Mouse (Mus musculus) v-Abl transformed pro-B cells (cell line): ENCODE data around the gene Cgn.

Source experiments
- in situ Hi-C, 2 experiments: fragments of 400-800 bp; cut with MboI; formaldehyde crosslinking; loops; one replicate each; pipeline ENCODE4 v1.15.1; 2025; ENCODE audit not compliant: unreplicated experiment in 2 of 2

The Cgn gene

DNA sequence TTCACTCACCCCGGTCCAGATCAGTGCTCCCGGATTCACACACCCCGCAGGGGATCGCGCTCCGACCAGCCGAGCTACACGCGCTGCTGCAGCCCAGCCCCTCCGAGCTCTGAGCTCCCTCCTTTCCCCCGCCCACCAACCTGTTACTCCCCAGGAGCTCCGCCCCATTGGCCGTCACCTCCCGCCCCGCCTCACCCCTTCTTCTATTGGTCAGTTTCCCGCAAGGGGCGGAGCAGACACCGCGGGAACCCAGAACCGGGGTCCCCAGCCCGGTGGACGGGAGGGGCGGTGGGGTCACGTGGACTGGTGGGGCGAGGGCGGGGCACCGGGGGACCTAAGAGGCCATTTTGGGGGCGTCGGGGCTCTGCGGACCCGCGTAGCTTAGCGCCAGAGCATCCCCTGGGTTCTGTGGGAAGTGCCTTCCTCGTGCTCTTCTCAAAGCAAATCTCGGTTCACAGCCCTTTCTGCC lies at the start of gene Cgn:
Gene Cgn (minus strand): TSS at position 126 of the 469 bp plus-strand sequence.
- in situ Hi-C loops = no loop called here

- in situ Hi-C loops = loop anchor here in 1 of 2 experiments (25.0 kb wide), 1 partner anchor 1273 kb away; the partner anchor contains the start of gene S100a10
Observed at GRCm38 (mm10) chr3:94835396-94835795, 49.1 kb upstream of the Cgn start.

DNA sequence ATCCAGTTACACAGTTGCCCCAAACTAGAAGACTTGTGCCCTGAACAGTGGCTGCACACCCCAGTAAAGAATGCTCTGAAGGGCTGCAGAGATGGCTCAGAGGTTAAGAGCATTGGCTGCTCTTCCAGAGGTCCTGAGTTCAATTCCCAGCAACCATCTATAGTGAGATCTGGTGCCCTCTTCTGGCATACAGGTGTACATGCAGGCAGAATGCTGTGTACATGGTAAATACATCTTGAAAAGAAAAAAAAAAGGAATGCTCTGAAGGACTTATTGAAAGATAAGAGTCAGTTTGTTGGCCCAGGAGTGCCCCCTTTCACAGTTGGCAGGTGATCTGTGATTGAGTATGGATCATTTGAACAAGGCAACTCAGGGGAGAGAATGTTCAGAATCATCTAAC lies 47.1 kb upstream of the Cgn start:
- in situ Hi-C loops = loop anchor here in 1 of 2 experiments (25.0 kb wide), 1 partner anchor 1271 kb away; the partner anchor contains the start of gene S100a10

DNA sequence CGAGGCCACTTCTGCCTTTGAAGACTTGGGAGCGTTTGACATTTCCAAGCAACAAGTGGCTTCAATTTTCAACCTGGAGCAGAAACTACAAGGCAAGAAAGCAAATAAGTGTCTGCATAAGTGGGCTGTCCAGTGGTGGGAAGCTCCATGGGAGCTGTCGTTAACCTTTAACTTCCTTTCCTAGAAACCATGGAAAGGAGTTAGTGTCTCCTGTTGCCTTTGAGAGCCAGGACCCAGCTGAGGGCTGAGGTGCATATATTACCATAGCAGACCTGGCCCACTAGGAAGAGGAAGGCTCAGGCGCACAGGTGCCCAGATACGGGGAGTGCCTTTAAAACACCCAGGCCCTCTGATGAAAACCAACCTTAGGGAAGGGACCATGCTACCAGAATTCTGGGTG lies 46.4 kb upstream of the Cgn start:
- in situ Hi-C loops = loop anchor here in 1 of 2 experiments (25.0 kb wide), 1 partner anchor 1270 kb away; the partner anchor contains the start of gene S100a10

DNA sequence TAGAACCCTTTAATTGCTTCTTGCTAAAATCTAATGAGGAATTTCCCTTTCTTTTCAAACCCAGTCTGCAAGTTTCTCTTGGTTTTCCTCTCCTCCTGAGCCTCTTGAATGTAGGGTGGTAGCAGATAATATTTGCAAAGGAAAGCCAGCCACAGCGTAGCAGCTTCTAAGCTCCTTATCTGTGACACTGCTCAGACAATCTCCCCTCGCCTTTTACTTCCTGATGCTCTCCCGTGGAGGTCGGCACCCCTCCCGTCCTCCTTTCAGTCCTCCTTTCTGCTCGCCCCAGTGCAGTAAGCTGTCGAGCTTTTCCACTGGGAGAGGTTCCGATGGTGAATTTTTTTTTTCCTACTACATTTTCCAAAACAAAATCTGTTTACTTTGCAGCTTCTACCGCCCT lies 45.8 kb upstream of the Cgn start:
- in situ Hi-C loops = loop anchor here in 1 of 2 experiments (25.0 kb wide), 1 partner anchor 1270 kb away; the partner anchor contains the start of gene S100a10

DNA sequence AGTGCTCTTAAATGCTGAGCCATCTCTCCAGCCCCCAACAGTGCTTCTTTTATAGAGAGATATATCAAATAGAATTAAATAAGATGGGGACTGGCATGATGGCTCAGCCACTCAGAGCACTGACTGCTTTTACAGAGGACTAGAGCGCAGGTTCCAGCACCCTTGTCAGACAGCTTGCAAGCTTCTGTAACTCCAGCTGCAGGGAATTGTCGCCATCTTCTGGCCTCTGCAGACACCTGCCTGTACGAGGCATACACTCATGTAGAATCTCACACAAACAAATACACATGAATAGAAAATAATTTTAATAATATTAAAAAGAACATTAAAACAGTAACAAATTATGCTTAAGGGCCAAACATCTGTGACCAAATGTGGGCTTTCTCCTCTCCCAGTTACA lies 37.8 kb upstream of the Cgn start:
- in situ Hi-C loops = no loop called here

DNA sequence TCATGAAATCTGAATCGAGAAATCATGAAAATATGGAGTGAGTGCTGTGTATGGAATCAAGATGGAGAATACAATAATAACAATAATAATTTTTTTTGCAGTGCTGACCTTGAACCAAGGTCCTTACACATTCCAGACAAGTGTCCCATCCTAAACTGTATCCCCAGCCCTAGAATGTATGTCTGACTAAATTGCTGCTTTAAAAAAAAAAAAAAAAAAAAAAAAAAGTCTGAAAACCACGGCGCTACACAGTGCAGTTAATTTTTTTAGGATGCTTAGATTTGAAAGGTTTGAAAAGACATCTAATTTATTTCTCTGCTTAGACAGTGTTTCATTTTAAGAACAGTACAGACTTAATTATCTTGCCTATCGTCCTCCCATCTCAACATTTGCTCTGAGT lies 35.8 kb upstream of the Cgn start:
- in situ Hi-C loops = no loop called here

DNA sequence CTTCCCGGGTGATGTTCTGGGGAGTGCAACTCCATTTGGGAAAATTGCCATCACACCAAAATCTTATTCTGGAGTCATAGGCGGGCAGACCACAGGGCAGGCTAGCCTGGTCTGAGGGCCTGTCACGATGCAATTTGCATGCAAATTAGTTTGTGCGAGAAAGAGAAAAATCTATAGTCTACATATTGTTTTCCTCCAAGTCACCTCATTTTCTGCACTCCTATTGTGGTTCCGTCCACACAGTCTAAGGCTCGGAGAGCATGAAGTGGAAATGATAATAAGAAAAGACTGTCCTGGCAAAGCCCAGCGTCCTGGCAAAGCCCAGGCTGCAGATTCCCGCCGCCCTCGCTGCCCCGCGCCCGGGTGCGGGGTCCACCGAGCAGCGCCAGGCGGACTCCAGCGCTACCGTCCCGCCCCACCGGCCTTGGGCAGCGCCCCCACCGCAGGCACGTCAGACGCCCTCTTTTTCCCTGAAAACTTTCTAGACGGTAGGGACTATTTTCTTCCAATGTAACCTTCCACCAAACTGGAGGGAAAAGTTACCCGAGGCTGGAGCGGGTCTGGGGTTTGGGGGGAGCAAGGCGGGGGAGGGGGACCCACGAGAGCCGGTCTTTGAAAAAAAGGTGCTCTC lies 34.8 kb upstream of the Cgn start:
- in situ Hi-C loops = no loop called here

DNA sequence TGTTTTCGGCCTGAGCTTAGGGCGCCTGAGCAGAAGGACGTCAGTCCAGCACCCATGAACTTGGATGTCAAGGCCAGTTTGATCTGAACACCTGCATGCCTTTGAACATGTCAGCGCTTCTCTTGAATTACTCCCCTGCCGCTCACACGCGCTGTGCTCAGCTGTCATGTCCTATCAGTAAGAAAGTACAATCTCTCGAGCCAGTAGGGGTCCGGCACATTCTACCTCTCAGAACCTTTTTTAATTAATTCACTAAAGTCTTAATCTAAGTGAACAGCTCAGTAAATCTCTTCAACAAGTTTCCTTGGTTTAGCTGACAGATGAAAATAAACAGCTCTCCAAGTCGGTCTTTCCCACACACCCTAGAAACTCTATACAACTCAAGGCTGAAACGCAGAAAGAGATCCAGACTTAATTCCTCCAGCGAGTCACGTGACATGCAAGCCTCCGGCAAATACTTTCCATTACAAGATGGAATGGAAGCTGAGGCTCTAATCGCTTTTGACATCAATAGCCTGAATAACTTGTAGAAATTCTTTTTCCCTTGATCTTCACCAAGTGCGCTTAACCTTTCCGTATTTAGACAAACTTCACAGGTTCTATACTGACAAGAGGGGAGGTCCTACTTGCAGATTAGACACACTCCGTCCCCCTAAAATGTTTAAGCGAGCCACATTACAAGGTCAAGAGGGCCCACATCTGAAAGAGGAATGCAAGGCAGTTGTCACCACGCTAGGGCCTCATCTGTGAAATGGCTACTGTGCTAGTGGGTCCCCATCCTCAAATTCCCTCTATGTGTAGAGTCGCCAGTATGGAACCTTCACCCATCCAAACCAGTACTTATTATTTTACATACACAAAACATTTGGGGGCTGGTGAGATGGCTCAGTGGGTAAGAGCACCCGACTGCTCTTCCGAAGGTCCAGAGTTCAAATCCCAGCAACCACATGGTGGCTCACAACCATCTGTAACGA lies 33.4 kb upstream of the Cgn start:
- in situ Hi-C loops = no loop called here

DNA sequence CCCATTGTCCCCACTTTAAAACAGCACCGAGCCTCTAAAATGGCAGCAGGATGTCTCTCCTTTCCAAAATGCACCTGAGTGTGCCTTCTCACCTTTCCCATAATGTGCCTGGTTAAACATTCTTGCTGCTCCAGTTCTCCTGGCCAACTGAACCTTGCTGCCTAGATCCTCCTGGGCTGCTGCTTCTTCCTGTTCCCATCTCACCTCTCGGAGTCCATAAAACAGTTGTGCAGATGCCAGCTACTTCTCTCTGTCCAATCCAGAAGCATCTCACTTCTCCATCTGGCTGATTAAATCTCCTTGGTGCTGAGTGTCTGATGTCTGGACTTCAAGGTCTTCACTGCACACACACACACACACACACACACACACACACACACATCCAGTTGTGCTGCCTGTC lies 31.4 kb upstream of the Cgn start:
- in situ Hi-C loops = no loop called here

DNA sequence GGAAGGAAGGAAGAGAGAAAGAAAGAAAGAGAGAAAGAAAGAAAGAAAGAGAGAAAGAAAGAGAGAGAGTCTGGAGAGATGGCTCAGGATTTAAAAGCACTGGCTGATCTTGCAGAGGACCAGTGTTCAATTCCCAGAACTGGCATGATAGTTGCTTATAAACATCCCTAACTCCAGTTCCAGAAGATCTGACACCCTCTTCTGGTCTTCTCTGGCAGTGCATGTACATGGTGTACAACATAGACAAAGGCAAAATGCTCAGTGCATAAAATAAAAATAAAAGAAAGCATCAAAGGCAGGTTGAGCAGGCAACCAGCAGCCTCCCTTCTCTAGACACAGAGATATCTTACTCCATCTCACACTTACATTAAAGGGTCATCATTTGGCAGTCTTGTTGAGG lies 29.3 kb upstream of the Cgn start:
- in situ Hi-C loops = no loop called here

DNA sequence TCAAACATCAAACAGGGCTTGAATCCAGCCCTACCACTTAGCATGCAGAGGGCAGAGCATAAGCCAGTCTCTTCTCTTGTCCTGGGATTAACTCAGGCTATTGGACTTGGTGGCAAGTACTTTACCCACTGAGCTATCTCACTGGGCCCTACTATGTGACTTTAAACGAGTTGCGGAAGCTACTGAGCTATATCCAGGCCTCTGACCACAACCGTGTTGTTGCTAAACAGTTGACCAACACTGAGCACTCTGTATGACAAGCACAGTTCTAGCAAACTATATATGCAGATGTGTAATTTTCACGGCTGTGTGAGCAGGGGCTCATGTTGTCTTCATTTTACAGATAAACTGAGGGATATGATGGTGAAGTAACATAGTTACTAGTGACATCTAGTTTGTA lies 28.4 kb upstream of the Cgn start:
- in situ Hi-C loops = no loop called here

GRCm38 (mm10) chr3:94814063-94814462 lies 27.8 kb upstream of the Cgn start:
- in situ Hi-C loops = no loop called here

DNA sequence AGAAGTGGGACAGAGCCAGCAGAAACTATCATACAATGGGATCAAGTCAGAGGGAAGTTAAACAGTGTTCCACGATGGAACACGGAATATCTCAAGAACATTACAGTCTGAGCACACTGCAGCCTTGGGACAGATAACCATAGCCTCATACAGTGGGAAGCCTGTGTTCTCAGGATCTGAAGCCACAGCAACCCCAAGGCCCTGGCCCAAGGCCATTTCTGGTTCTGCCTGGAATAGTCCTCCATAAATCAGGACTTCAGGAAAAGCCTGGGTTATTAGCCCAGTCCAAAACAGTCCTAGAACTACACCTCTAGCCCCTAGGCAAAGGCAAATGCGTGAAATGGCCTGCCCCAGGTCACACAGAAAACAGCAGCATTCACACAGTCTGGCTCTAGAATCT lies 27.4 kb upstream of the Cgn start:
- in situ Hi-C loops = no loop called here

- in situ Hi-C loops = no loop called here
Observed at GRCm38 (mm10) chr3:94811628-94812027, 25.3 kb upstream of the Cgn start.

DNA sequence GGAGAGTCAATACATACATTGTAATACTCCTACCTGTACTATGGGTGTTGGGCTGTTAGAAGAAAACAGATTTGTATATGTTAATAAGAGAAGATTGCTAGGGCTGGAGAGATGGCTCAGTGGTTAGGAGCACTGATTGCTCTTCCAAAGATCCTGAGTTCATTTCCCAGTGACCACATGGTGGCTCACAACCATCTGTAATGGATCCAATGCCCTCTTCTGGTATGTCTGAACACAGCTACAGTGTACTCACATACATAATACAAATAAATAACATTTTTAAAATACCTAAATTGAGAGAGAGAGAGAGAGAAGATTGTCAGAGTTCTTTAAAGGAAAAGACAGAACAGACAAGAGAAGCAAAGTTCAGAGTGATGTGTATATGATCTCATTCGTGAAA lies 22.0 kb upstream of the Cgn start:
- in situ Hi-C loops = no loop called here

DNA sequence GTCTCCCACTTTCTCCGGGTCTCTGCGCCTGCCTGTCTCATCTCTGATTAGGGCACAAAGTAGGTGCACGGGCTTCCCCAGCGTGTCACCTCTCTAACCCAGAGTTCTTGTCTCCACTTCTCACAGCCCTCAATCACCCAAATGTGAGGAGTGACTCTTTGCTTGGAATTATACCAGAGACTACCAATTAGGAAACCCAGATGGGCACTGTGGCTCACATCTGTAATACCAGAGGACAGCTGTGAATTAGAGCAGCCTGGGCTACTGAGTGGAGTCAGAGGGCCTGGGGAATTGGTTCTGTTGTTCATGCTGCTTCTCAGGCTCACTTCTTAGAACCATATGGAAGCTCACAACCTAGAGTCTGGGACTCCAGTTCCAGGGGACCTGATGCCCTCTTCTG lies 18.7 kb upstream of the Cgn start:
- in situ Hi-C loops = no loop called here

DNA sequence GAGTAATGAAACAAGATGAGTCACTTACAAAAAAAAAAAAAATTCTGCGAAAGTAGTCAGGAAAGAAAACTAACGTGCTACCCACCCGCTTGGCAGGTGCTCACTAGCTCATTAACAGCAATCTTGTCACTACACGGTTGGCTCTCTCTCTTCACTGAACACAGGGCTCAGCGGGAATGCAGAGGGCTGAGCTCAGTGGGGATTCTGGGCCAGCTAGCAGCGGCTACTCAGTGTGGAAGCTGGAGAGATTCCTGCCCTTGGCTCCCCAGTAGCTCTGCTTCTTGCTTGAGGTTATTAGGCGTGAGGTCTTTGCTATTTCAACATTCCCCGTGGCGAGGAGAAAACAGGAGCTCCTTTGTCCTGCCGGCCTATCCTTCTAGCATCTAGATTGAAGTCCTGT lies 17.9 kb upstream of the Cgn start:
- in situ Hi-C loops = no loop called here

DNA sequence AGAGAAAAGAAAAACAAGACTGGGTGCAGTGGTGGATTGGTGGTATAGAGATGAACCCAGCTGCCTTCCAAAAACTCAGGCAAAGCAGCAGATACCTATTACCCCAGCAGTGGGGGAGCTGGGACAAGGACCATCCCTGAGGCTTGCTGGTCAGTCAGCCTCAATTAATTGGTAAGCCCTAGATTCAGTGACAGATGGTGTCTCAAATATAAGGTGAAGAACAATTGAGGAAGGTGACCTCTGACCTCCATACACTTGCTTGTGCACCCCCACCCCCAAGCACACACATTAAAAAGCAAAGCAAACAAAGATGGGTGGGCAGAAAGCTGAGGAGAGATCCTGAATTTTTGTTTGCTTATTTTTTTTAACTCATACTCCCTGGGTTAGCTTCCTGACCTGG lies 9.9 kb upstream of the Cgn start:
- in situ Hi-C loops = no loop called here

- in situ Hi-C loops = no loop called here
Observed at GRCm38 (mm10) chr3:94795596-94796140, 9.4 kb upstream of the Cgn start.

DNA sequence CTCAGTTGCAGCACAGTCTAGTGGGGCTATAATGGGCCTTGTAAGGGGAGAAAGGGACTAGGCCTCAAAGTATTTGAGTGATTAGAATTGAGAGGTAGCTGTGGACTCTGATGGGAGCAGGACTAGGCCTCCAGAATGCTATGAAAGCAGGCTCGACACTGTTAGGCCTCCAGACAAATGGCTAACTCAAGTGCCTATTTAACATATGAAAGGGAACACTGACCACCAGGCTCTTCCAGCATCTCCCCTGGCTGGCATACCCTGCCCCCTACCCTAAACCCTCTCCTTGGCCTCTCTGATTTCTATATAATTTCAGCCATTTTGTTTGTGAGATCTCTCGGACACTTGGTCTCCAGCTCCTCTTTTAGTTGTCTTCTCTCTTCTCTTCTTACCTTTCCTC lies 8.1 kb upstream of the Cgn start:
- in situ Hi-C loops = no loop called here
